Mouse (Mus musculus) MEL (cell line): ENCODE measurements around the gene Tmem165. TPM values are rescaled to one million over a fixed set of nuclear protein-coding genes. Genes with fewer than 3 reads are reported as not detected.

Experiments used
- DNase-seq: peaks from one replicate; pipeline ENCODE4 v3.0.0; 2011; ENCODE audit warnings: low read depth, low spot score
- H3K27ac ChIP-seq: 2 replicates; pipeline ENCODE4 v1.5.1; 2012; ENCODE audit warnings: low read depth, mild to moderate bottlenecking, control low read depth, low read length, moderate library complexity; ENCODE audit not compliant: control insufficient read depth
- H3K27me3 ChIP-seq, 2 experiments: fragments of 150-350 bp in 1 of 2; sonication (generic) in 1 of 2; 2 replicates each; pipeline ENCODE4 v1.6.1; 2012; ENCODE audit warnings: low read length in 2 of 2, mild to moderate bottlenecking in 2 of 2, improper control_type of control experiment in 1 of 2, moderate library complexity in 1 of 2; ENCODE audit not compliant: insufficient read depth in 2 of 2, control insufficient read depth in 1 of 2
- H3K36me3 ChIP-seq, 2 experiments: 2 replicates each; pipeline ENCODE4 v1.6.1; 2012 to 2014; ENCODE audit warnings: low read length in 2 of 2, improper control_type of control experiment in 1 of 2, inconsistent platforms in 1 of 2, mild to moderate bottlenecking in 1 of 2; ENCODE audit not compliant: insufficient read depth in 2 of 2, control insufficient read depth in 1 of 2
- H3K4me1 ChIP-seq, 2 experiments: fragments of 150-350 bp in 1 of 2; sonication (generic) in 1 of 2; 2 replicates each; pipeline ENCODE4 v1.6.1; 2012; ENCODE audit warnings: low read length in 2 of 2, improper control_type of control experiment in 1 of 2, mild to moderate bottlenecking in 1 of 2; ENCODE audit not compliant: insufficient read depth in 2 of 2, control insufficient read depth in 1 of 2
- H3K4me3 ChIP-seq, 2 experiments: fragments of 150-350 bp in 1 of 2; sonication (generic) in 1 of 2; 2 replicates each; pipeline ENCODE4 v1.5.1; 2012; ENCODE audit warnings: low read depth in 2 of 2, low read length in 2 of 2, mild to moderate bottlenecking in 2 of 2, moderate library complexity in 2 of 2, control low read depth in 1 of 2, improper control_type of control experiment in 1 of 2; ENCODE audit not compliant: control insufficient read depth in 1 of 2, insufficient read depth in 1 of 2
- H3K79me2 ChIP-seq: 2 replicates; pipeline ENCODE4 v1.6.1; 2012; ENCODE audit warnings: mild to moderate bottlenecking, low read length, moderate library complexity; ENCODE audit not compliant: control insufficient read depth, poor library complexity, insufficient read depth
- H3K9ac ChIP-seq: 2 replicates; pipeline ENCODE4 v1.6.1; 2012; ENCODE audit warnings: low read depth, mild to moderate bottlenecking, control low read depth, low read length, moderate library complexity; ENCODE audit not compliant: control insufficient read depth, poor library complexity, severe bottlenecking
- H3K9me3 ChIP-seq: fragments of 150-350 bp; sonication (generic); replicated peaks from 2 replicates; pipeline ENCODE4 v1.6.1; 2012; ENCODE audit warnings: mild to moderate bottlenecking, low read length, improper control_type of control experiment, moderate library complexity; ENCODE audit not compliant: insufficient read depth
- CHD1 ChIP-seq: IDR thresholded peaks from 2 replicates; pipeline ENCODE4 v1.6.1; 2012; ENCODE audit warnings: low read depth, mild to moderate bottlenecking, inconsistent platforms, low read length, improper control_type of control experiment
- CHD2 ChIP-seq: IDR thresholded peaks from 2 replicates; pipeline ENCODE4 v1.6.1; 2011; ENCODE audit warnings: low read length, improper control_type of control experiment
- CTCF ChIP-seq, 3 experiments: IDR thresholded peaks in 2 of 3; conservative IDR thresholded peaks in 1 of 3; 2 replicates each; pipeline ENCODE4 v1.5.1; 2011 to 2012; ENCODE audit warnings: low read length in 3 of 3, low read depth in 2 of 3, mild to moderate bottlenecking in 2 of 3, improper control_type of control experiment in 1 of 3, inconsistent platforms in 1 of 3, mixed read lengths in 1 of 3, moderate library complexity in 1 of 3; ENCODE audit not compliant: control insufficient read depth in 1 of 3, insufficient read depth in 1 of 3, poor library complexity in 1 of 3, severe bottlenecking in 1 of 3
- E2F4 ChIP-seq: IDR thresholded peaks from 2 replicates; pipeline ENCODE4 v1.6.1; 2011; ENCODE audit warnings: low read depth, low read length, improper control_type of control experiment, borderline replicate concordance
- EP300 ChIP-seq, 2 experiments: IDR thresholded peaks; 2 replicates each; pipeline ENCODE4 v1.6.1; 2011; ENCODE audit warnings: improper control_type of control experiment in 2 of 2, low read length in 2 of 2, low read depth in 1 of 2, mild to moderate bottlenecking in 1 of 2
- JUND ChIP-seq: IDR thresholded peaks from 2 replicates; pipeline ENCODE4 v1.6.1; 2011; ENCODE audit warnings: low read depth, mild to moderate bottlenecking, improper control_type of control experiment, low read length
- KAT2A ChIP-seq: conservative IDR thresholded peaks from 2 replicates; pipeline ENCODE4 v1.6.1; 2012; ENCODE audit warnings: low read depth, low read length, improper control_type of control experiment, inconsistent platforms
- MAX ChIP-seq: IDR thresholded peaks from 2 replicates; pipeline ENCODE4 v1.6.1; 2011; ENCODE audit warnings: low read length, improper control_type of control experiment
- MXI1 ChIP-seq: IDR thresholded peaks from 2 replicates; pipeline ENCODE4 v1.6.1; 2011; ENCODE audit warnings: mild to moderate bottlenecking, low read depth, low read length, improper control_type of control experiment
- MYB ChIP-seq: IDR thresholded peaks from 2 replicates; pipeline ENCODE4 v1.6.1; 2011; ENCODE audit warnings: mild to moderate bottlenecking, low read depth, low read length, improper control_type of control experiment
- NRF1 ChIP-seq: IDR thresholded peaks from 2 replicates; pipeline ENCODE4 v1.6.1; 2014; ENCODE audit warnings: low read depth, mild to moderate bottlenecking, inconsistent platforms, low read length, improper control_type of control experiment, moderate library complexity; ENCODE audit not compliant: poor library complexity, insufficient read depth, severe bottlenecking
- POLR2AphosphoS2 ChIP-seq: IDR thresholded peaks from 2 replicates; pipeline ENCODE4 v1.6.1; 2011; ENCODE audit warnings: low read length, improper control_type of control experiment
- RAD21 ChIP-seq: IDR thresholded peaks from 2 replicates; pipeline ENCODE4 v1.6.1; 2011; ENCODE audit warnings: mild to moderate bottlenecking, low read depth, low read length, improper control_type of control experiment
- TAL1 ChIP-seq: IDR thresholded peaks from 2 replicates; pipeline ENCODE4 v1.6.1; 2012; ENCODE audit warnings: mild to moderate bottlenecking, inconsistent platforms, low read length, moderate library complexity, mixed read lengths
- TBP ChIP-seq: IDR thresholded peaks from 2 replicates; pipeline ENCODE4 v1.8.0; 2011; ENCODE audit warnings: low read depth, low read length, improper control_type of control experiment
- UBTF ChIP-seq: IDR thresholded peaks from 2 replicates; pipeline ENCODE4 v1.6.1; 2012; ENCODE audit warnings: low read depth, mild to moderate bottlenecking, inconsistent platforms, low read length, improper control_type of control experiment, moderate library complexity, borderline replicate concordance; ENCODE audit not compliant: insufficient read depth
- USF1 ChIP-seq: IDR thresholded peaks from 2 replicates; pipeline ENCODE4 v1.6.1; 2014; ENCODE audit warnings: low read depth, mild to moderate bottlenecking, inconsistent platforms, low read length, improper control_type of control experiment, moderate library complexity
- ZC3H11A ChIP-seq: IDR thresholded peaks from 2 replicates; pipeline ENCODE4 v1.6.1; 2012; ENCODE audit warnings: low read depth, mild to moderate bottlenecking, inconsistent platforms, low read length, improper control_type of control experiment
- ZMIZ1 ChIP-seq: IDR thresholded peaks from 2 replicates; pipeline ENCODE4 v1.6.1; 2012; ENCODE audit warnings: low read depth, mild to moderate bottlenecking, inconsistent platforms, low read length, improper control_type of control experiment, moderate library complexity
- polyA plus RNA-seq, 2 experiments: library from polyadenylated mRNA; stranded (reverse) in 1 of 2; unstranded in 1 of 2; fragments of >175 nt in 1 of 2; fragments of >200 nt in 1 of 2; gene quantifications; 2 replicates each; pipeline versions ENCODE4 v1.2.1 to v1.2.4; 2012; ENCODE audit warnings: low replicate concordance in 2 of 2, low read depth in 1 of 2; ENCODE audit not compliant: insufficient read length in 2 of 2, insufficient read depth in 1 of 2, missing spikeins in 1 of 2
- total RNA-seq: library from RNA; depleted of rRNA; stranded (reverse); fragments of 300-350 nt; gene quantifications from 2 replicates; pipeline ENCODE4 v1.2.3, GENCODE M21; 2012

The Tmem165 gene
- total and polyA plus RNA-seq, 3 experiments = 66.5 to 154 (median 73.0) TPM

DNA sequence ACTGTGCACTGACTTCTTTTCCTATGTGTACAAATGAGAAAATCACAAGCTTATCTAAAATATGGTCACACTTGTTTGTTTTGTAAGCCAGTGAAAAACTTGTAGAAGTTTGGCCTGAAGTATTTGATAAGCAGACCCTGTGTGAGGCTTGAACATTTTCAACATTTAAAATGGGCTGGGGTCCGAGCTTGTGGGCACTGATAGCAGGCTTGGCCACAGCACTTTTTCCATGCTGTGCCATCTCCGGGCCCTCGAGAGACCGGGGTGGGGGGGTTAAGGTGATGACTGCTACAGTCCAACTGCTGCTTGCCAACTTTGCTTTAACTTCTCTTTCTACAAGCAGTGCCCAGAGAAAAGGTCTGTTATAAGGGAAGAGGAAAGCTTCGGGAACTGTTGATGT, 24.4 kb downstream of the Tmem165 start:
- no peaks in the 10 kb centered on the region for H3K27me3 ChIP-seq
- no peak overlapping the region for H3K4me3 ChIP-seq
- TF ChIP-seq KAT2A (no peak), MYB (no peak), MAX (no peak), ZMIZ1 (no peak), UBTF (no peak), RAD21 (no peak), TBP (no peak), CHD1 (no peak), CHD2 (no peak), JUND (no peak), POLR2AphosphoS2 (no peak), USF1 (no peak), CTCF (IDR thresholded peaks at IDR 0.05 in 2 of 3, conservative IDR thresholded peaks at IDR 0.05 in 1 of 3; ENCODE audit: control insufficient read depth in 1 of 3, insufficient read depth in 1 of 3, low read depth in 2 of 3, low read length in 3 of 3, poor library complexity in 1 of 3, severe bottlenecking in 1 of 3) (no peak), TAL1 (no peak), MXI1 (no peak), ZC3H11A (no peak)
- TF ChIP-seq, all 39 proteins: peak for 0
- Histone ChIP-seq H3K36me3 (peaks cover 0 to 38% of the 10 kb centered on the region in 2 experiments; a peak in 2 of 4 replicates), H3K4me1 (no peaks in the 10 kb centered on the region), H3K79me2 (peaks cover 1% of the 10 kb centered on the region; the same call in 1 of the 2 replicates), H3K27ac (no peak overlapping the region), H3K9ac (no peak overlapping the region), H3K9me3 (no peaks in the 10 kb centered on the region)
- DNase-seq = no peak

DNA sequence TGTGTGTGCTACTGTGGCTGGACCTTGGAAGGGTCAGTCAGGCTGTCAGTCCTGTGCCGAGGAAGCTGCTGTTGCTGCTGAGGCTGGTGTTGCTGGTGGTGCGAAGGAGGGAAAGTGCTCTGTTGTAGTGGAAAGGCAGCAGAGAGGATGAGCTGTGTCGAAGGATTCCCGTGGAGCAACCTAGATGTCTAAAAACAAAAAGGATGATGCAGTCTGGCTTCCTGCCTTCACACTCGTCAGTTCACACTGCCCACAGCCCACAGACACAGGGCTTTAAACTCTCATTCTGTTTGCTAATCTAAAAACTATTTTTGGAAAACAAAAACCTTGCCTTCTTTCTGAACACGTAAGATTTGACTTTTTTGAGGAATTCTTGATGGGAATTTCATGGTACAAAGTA, 33.0 kb downstream of the Tmem165 start:
- no peak for TF ChIP-seq USF1
- no peak for TF ChIP-seq EP300 (IDR thresholded peaks at IDR 0.05; ENCODE audit: low read depth in 1 of 2, low read length in 2 of 2)
- TF ChIP-seq NRF1 = no peak
- no peak for TF ChIP-seq E2F4
- TF ChIP-seq KAT2A = no peak
- H3K27ac ChIP-seq = no peak overlapping the region
- no peak for DNase-seq
- H3K9ac ChIP-seq = no peak overlapping the region
- H3K4me3 ChIP-seq = no peak overlapping the region
- H3K79me2 ChIP-seq = no peaks in the 10 kb centered on the region; the same call in 1 of the 2 replicates
- no peaks in the 10 kb centered on the region for H3K27me3 ChIP-seq
- H3K9me3 ChIP-seq = no peaks in the 10 kb centered on the region
- peaks cover 0 to 3% of the 10 kb centered on the region in 2 experiments; a peak in 1 of 4 replicates for H3K36me3 ChIP-seq
- no peaks in the 10 kb centered on the region for H3K4me1 ChIP-seq
